Mouse (Mus musculus): ENCODE data around the gene Proca1. TPM values are rescaled to one million over a fixed set of nuclear protein-coding genes. Genes with fewer than 3 reads are reported as not detected.

Gene Proca1
- polyA plus RNA-seq (2012; rRNA removed; ENCODE audit: low replicate concordance) = 3.4 and 6.1 TPM in 2 replicates

DNA sequence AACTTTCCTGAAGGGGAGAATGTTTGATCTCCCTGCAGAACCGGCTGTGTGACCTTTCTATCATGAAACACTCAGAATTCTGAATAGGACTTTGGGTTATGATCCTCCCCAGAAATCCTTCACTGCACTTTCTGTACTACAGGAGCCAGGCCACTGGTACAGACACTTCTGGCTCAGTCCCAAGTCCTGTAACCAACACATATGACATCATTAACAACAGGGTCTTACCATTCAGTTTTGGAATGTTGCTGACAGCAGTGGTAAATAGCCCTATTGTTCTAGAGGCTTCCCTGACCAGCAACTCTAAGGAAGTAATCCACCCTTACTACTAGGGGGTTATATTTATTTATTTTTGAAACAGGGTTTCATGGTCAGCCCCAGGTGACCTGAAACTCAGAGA, at the start of gene Proca1:
Proca1 (plus strand) TSS at position 280 of the 400 bp plus-strand sequence.

DNA sequence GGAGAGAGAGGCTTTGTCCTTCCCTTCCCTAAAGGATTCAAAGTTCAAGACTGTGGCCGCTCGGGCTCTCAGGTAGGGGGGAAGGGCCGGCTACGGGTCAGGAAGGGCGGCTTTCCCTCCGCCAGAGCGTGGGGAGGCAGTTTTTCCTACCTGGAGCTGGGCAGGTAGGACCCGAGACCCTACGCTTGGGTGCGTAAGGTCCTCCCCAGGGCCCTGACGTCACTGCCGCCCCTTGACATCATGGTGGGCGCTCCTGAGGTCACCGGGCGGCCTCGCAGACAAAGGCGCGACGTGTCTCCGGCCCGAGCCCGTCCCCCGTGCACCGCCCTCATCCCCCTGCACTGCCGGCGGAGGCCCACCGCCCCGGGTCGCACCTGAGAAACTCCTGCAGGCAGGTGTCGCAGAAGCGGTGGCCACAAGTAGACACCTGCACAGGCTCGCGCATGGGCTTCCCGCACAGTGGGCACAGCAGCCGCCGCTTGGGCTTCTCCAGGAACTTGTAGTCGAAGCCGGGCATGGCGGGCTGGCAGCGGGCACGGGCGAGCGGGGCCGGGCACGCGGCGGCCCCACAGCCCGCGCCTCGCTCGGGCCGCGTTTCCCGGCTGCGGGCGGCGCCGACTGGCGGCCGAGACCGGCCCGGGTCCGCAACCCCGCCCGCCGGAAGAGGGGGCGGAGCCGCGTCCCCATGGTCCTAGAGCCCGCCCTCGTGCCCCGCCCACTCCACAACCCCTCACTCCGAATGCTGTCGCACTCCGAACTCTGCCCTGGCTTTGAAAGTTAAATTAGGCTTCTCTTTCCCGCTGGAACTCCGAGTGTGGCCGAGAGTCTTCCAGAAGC, 28.1 kb upstream of the Proca1 start, which contains the start of gene Traf4:
Traf4 (minus strand) TSS at position 666 of the 837 bp plus-strand sequence.

DNA sequence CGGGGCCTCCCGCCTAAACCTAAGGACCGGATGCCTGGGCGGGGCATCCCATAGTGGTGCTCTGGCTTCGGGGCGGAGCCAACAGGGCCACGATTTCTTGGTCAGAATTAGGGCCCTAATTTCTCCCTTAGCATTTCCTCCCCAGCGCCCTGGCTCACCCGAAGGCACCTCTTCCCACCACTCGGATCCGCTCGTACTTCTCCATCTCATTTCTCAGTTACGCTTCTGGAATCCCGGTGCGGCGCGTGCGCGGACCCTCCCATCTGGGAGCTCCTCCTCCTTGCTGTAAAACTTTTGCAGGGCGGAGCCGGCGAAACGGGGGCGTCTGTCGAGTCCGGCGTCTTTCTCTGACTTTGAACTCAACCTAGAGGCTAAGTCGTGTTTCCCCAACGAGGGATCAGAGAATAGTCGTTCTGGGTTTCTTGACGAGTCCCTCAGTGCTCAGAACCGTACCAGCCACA, 16.8 kb upstream of the Proca1 start, which contains the start of the genes Nek8 and Tlcd1:
Nek8 (minus strand) TSS at position 274 of the 461 bp plus-strand sequence.
Tlcd1 (plus strand) TSS at position 310 of the 461 bp plus-strand sequence.

DNA sequence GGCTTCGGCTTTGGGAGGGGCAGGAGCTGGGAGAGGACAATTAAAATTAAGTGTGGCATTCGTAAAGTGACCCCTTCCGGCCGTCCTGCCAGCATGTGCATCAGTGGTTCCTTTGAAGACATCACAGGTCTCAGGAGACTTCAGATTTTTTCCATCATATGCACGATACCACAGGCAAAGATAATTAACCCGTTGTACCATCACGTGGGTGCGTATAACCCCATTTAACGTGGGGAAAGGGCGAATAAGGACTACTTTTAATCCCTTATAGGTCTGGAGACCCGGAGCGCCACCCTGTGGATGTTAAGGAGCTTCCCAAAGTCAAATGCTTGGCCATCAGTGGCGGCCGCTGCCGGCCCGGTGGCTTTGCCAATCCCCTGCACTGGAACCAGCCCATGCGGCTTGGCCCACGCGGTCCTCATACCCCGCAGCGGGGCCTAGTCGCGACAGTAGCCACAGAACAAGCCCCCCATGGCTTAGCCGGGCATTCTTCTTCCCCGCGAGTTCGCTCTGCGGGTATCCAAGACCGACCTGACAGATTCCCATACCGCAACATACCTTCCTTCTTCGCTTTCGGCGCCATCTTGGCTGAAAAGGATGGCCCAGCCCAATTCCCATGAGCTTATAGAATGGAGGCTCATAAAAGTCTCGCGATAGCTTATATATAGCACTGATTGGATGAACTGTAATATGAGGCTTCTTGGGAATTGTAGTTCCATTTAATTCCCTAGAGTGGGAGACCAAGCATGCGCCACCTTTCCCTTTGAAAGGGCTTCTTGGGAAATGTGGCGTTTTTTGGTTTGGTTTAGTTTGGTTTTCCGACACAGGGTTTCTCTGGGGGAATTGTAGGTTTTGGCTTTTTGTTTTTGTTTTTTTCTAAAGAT, 10.0 kb upstream of the Proca1 start, which contains the start of gene Rpl23a:
Rpl23a (minus strand) TSS at position 624 of the 884 bp plus-strand sequence.

DNA sequence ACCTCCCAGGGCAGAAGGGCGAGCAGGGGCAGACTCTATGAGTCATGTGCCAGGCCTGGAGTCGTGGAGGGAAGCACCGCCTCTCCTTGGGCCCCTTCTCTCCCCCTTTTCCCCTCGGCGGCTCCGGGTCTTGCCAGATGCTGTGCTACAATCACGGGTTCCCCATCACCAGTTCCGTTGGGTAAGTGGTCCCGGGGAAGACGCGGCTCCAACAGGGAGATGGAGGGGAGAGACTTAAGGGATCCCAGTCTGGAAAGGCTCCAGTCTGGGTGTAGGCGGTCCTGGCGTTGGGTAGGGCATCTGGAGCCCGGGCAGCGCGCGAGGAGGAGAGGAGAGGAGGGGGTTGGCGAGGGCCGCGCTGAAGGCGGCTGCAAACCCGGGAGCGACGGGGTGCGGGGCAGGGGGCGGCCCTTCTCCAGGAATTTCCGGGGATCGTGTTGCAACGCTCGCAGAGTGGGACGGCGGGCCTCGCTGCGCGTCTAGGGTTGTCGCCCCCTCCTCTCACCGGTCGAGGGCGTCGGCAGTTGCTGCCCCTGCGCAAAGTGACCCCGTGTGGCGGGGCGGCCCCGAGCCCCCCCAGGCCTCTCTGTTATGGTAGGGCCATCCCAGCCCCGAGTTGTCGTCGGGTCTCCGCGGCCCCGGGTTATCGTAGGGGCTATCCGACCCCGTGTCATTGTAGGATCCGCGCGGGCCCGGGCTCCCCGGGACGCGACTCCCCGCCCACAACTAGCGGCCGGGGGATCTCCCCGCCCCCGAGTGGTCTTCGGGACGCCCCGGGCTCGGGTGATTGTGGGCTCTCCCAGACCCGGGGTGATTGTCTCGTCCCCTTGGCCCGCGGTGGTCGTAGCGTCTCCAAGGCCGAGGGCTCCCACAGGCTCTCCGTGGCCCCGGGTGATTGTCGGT, 4.6 kb upstream of the Proca1 start, which contains the start of gene Rab34:
Rab34 (plus strand) TSS at position 100 of the 903 bp plus-strand sequence.

GRCm38 (mm10) chr11:78245627-78246317, 52.6 kb downstream of the Proca1 start, which contains the start of the genes Sdf2 and Supt6:
Sdf2 (plus strand) TSS chr11:78245746.
Supt6 (minus strand) TSS chr11:78245987.

Other genes starting within 250 kb of the Proca1 start
- gene Phf12, start 210.6 kb upstream of the Proca1 start, polyA plus RNA-seq (2012; rRNA removed; ENCODE audit: low replicate concordance) = 37.3 and 77.4 TPM in 2 replicates
- gene Dhrs13, start 161.1 kb upstream of the Proca1 start, polyA plus RNA-seq (2012; rRNA removed; ENCODE audit: low replicate concordance) = 3.6 and 4.5 TPM in 2 replicates
- 111 and 198 TPM in 2 replicates for gene Flot2, start 155.5 kb upstream of the Proca1 start, polyA plus RNA-seq (2012; rRNA removed; ENCODE audit: low replicate concordance)
- 34.6 and 57.5 TPM in 2 replicates for gene Eral1, start 113.0 kb upstream of the Proca1 start, polyA plus RNA-seq (2012; rRNA removed; ENCODE audit: low replicate concordance)
- gene Fam222b, start 98.7 kb upstream of the Proca1 start, polyA plus RNA-seq (2012; rRNA removed; ENCODE audit: low replicate concordance) = 16.2 and 28.6 TPM in 2 replicates
- 63.0 and 125 TPM in 2 replicates for gene Traf4, start 27.8 kb upstream of the Proca1 start, polyA plus RNA-seq (2012; rRNA removed; ENCODE audit: low replicate concordance)
- 21.0 and 21.1 TPM in 2 replicates for gene Nek8, start 16.7 kb upstream of the Proca1 start, polyA plus RNA-seq (2012; rRNA removed; ENCODE audit: low replicate concordance)
- 120 and 266 TPM in 2 replicates for gene Tlcd1, start 16.7 kb upstream of the Proca1 start, polyA plus RNA-seq (2012; rRNA removed; ENCODE audit: low replicate concordance)
- 123 and 258 TPM in 2 replicates for gene Rpl23a, start 9.8 kb upstream of the Proca1 start, polyA plus RNA-seq (2012; rRNA removed; ENCODE audit: low replicate concordance)
- gene Rab34, start 5.0 kb upstream of the Proca1 start, polyA plus RNA-seq (2012; rRNA removed; ENCODE audit: low replicate concordance) = 98.3 and 206 TPM in 2 replicates
- 74.7 and 130 TPM in 2 replicates for gene Sdf2, start 52.4 kb downstream of the Proca1 start, polyA plus RNA-seq (2012; rRNA removed; ENCODE audit: low replicate concordance)
- gene Supt6, start 52.6 kb downstream of the Proca1 start, polyA plus RNA-seq (2012; rRNA removed; ENCODE audit: low replicate concordance) = 16.2 and 27.0 TPM in 2 replicates
- gene 2610507B11Rik, start 68.4 kb downstream of the Proca1 start, polyA plus RNA-seq (2012; rRNA removed; ENCODE audit: low replicate concordance) = 69.1 and 142 TPM in 2 replicates
- gene BC030499, start 97.4 kb downstream of the Proca1 start, polyA plus RNA-seq (2012; rRNA removed; ENCODE audit: low replicate concordance) = 0.10 and 0.50 TPM in 2 replicates
- 1.6 and 2.6 TPM in 2 replicates for gene Spag5, start 108.1 kb downstream of the Proca1 start, polyA plus RNA-seq (2012; rRNA removed; ENCODE audit: low replicate concordance)
- 18.0 and 27.1 TPM in 2 replicates for gene Aldoc, start 129.6 kb downstream of the Proca1 start, polyA plus RNA-seq (2012; rRNA removed; ENCODE audit: low replicate concordance)
- 87.7 and 99.7 TPM in 2 replicates for gene Pigs, start 135.0 kb downstream of the Proca1 start, polyA plus RNA-seq (2012; rRNA removed; ENCODE audit: low replicate concordance)
- 92.2 and 115 TPM in 2 replicates for gene Unc119, start 150.1 kb downstream of the Proca1 start, polyA plus RNA-seq (2012; rRNA removed; ENCODE audit: low replicate concordance)
- 0.04 and 0.24 TPM in 2 replicates for gene Foxn1, start 193.2 kb downstream of the Proca1 start, polyA plus RNA-seq (2012; rRNA removed; ENCODE audit: low replicate concordance)
- gene Slc13a2, start 228.8 kb downstream of the Proca1 start, polyA plus RNA-seq (2012; rRNA removed; ENCODE audit: low replicate concordance) = 0.45 and 0.98 TPM in 2 replicates

All from mammary gland, adult 2 months (tissue).